Mouse (Mus musculus): ENCODE data around the gene Epn2. TPM values are rescaled to one million over a fixed set of nuclear protein-coding genes. Genes with fewer than 3 reads are reported as not detected.
A peak's percentile ranks its signal among the peaks of the same experiment; 100 is the strongest.

Gene Epn2
- total RNA-seq, 2 experiments from 2014 or later: 162 to 170 TPM

DNA sequence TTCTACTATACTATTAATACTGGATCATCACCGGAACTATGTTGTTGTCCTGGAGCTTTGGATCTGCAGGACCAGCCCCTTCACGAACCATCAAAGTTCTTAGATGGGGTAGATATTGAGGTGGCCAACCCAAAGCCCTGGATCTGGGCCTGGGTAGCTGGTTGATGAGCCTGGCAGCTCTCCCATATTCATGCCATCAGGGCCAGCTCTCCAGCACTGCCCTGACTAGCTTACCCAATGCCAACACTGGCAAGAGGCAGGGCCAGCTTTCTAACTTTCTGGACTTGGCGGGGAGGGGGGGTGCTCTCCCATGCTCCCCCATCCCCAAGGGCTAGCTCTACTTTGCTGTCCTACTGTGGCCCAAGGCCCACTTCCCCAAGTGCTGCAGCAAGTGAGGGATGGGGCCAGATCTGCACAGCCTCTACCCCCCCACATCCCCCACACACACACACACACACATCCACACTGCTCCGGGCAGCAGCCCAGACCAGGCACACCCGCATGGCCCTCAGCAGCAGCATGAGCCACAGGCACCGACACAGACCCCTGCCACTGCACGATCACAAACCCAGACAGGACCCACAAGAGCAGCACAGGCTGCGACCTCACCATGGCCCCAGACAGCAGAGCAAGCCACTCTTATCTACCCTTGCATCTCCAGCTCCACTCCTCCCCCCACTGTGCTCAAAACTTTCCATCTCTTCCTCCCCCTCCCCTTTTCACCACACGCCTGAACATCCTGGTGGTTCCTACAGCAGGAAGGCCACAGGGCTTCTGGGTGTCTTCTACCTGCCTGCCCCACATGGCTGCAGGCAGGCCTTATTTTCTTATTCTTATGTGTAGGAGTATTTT, 98.0 kb downstream of the Epn2 start:
- no peak overlapping the region for H3K27ac ChIP-seq
- TF ChIP-seq CTCF (conservative IDR thresholded peaks at IDR 0.05): no peak
- no peak for DNase-seq (ENCODE audit: low spot score in 2 of 2)
- no peak overlapping the region for H3K4me3 ChIP-seq

- no peak for DNase-seq (ENCODE audit: low spot score in 2 of 2)
- H3K27ac ChIP-seq: peak overlapping the region; percentile 77; the same call in 1 of the 2 replicates
- no peak overlapping the region for H3K4me3 ChIP-seq
- no peak for TF ChIP-seq CTCF (conservative IDR thresholded peaks at IDR 0.05)
Observed at GRCm38 (mm10) chr11:61478788-61479187, 100.7 kb downstream of the Epn2 start.

DNA sequence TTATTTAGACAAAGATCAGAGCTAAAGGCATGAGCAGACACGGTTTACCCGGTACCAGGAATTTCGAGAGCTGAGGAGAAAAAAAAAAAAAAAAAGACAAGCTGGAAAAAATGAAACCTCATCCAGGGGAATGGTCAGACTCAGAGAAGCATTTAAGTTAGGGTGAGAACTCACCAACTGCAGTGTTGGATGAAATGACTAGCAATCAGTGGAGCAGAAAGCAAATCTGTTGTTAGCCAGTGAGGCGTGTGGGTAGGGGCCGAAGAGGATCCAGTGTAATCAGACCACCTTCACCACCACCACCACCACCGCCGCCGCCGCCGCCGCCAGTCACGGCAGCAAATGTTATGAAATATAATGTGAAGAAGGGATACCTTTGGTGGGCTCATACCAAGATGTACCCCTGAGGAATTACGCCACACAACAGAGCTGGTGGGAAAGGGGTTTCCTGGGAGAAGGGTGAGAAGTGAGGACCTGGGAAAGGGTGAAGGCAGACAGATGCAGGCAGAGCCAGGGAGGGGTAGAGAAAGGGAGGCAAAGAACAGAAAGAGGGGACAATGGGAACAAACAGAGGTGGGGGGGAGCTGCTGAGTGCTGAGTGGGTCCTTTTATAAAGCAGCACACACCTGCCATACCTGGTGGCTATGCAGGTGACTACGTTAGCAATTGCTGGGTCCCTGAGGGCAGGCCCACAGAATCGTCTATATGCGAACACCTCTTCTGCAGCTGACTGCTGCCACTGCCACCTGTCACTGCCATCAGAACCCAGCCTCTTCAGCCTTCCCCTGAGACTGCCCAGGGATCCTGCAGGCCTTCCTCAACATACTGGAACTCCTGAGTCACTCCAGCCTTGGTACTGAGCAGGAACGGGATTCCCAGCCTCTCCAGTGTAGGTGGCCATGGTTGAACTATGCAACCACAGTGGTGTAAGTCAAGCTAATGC, 101.7 kb downstream of the Epn2 start:
- DNase-seq (ENCODE audit: low spot score in 2 of 2): no peak
- H3K27ac ChIP-seq: peak overlapping the region; percentile 77
- no peak for TF ChIP-seq CTCF (conservative IDR thresholded peaks at IDR 0.05)
- H3K4me3 ChIP-seq: peak overlapping the region; percentile 46

DNA sequence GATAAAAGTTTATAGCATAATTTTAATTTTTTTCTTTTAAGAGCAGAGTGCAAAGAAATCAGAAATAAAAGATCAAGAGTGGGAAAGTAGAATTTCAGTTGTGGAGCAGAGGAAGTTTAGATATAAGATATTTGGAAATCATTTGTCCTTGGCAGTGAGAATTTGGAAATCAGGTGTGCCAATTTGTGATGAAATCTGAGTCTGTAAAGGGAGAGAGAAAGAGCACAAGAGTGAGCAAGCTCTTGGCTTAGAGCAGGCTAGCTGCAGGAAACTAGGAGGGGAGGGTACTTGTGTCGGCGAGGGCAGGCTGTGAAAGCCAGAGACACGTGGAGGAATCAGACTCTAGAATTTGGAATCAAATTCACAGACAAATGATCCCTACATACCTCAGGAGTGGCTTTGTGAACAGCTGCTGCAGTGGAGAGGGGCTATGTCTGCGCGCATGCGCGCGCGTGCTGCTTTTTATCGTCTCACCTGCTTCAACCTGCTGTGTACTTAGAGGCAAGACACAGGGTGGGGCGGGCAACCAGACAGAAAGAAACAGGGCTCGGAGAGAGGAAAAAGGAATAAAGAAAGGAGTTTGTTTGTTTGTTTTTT, 102.6 kb downstream of the Epn2 start:
- no peak for DNase-seq (ENCODE audit: low spot score in 2 of 2)
- no peak for TF ChIP-seq CTCF (conservative IDR thresholded peaks at IDR 0.05)
- peak overlapping the region; percentile 46 for H3K4me3 ChIP-seq
- H3K27ac ChIP-seq: peak overlapping the region; percentile 77

GRCm38 (mm10) chr11:61473630-61474029, 105.9 kb downstream of the Epn2 start:
- Histone ChIP-seq H3K4me3 (no peak overlapping the region), H3K27ac (no peak overlapping the region)
- no peak for DNase-seq (ENCODE audit: low spot score in 2 of 2)
- no peak for TF ChIP-seq CTCF (conservative IDR thresholded peaks at IDR 0.05)

DNA sequence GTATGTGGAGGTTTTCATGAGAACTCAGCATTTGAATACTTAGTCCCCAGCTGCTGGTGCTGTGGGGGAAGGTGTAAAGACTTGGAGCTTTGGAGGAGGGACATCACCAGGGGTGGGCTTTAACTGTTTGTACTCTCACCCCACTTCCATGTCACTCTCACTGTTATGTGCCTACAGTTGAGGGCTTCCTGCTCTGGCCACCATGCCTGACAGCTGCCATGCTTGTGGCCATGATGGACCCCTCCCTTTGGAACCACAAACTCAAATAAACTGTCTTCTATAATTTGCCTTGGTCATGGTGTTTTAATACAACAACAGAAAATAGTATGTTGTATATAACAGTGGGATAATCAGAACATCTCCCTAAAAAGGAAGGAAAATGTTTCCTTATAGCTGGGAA, 108.6 kb downstream of the Epn2 start:
- no peak overlapping the region for H3K4me3 ChIP-seq
- H3K27ac ChIP-seq: no peak overlapping the region
- DNase-seq (ENCODE audit: low spot score in 2 of 2): no peak
- no peak for TF ChIP-seq CTCF (conservative IDR thresholded peaks at IDR 0.05)

DNA sequence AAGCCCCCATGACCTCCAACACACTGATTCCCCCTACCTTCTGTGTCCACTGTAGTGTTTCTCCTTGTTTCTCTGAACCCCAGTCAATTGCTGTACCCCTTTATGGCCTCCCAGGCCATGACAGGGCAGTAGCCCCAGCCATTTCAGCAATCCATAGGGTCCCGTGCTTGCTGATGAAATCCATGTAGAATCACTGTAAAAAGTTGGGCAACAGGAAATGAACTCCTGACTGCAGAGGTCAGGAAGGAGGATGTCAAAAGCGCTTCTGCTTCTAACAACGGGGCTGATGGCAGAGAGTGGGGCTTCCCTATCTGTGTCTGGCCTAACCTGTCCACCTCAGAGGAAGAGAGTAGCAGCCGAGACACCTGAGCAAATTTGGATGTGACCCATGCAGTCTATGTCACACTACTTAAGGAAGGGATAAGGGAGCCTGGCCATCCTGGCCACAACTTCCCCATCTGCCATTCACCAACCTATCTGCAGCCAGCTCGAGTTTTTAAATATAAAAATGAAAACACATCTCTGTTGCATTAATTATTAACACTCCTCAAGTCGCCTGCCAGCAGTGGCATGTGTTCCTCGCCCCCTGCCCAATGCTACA, 110.1 kb downstream of the Epn2 start:
- no peak for TF ChIP-seq CTCF (conservative IDR thresholded peaks at IDR 0.05)
- no peak overlapping the region for H3K27ac ChIP-seq
- H3K4me3 ChIP-seq: no peak overlapping the region
- no peak for DNase-seq (ENCODE audit: low spot score in 2 of 2)

DNA sequence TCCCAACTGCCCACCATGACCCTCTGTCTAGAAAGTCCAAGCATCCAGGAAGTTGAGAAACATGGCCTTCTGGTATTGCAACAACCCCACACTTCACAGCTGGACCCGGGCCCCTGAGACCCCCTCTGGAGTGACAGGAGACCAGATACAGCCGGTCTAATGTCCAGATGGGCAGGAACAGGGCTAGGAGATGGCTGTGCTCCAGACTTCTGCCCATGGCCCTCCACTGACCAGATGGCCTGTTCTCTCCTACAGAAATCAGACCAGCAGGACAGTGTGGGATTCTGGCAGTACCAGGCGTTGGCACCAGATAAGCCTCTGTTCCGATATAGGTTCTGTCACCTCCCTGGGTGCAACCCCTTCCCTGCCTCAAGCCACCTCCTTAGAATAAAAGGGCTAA, 111.0 kb downstream of the Epn2 start:
- no peak for TF ChIP-seq CTCF (conservative IDR thresholded peaks at IDR 0.05)
- no peak for DNase-seq (ENCODE audit: low spot score in 2 of 2)
- H3K27ac ChIP-seq: no peak overlapping the region
- no peak overlapping the region for H3K4me3 ChIP-seq

Other genes with a start within 250 kb of the Epn2 start
- not detected for gene Slc47a2, start 236.8 kb downstream of the Epn2 start, total RNA-seq (2021)
- 1 to 10 TPM; 1.7 to 2.3 TPM for gene Slc47a1, start 201.3 kb downstream of the Epn2 start, total RNA-seq (2021)
- gene Rnf112, start 125.6 kb downstream of the Epn2 start, total RNA-seq (2021): 100 to 1,000 TPM; 543 to 554 TPM
- gene Mfap4, start 94.3 kb downstream of the Epn2 start, total RNA-seq (2021): 1 to 10 TPM; 4.8 to 5.0 TPM
- gene Mapk7, start 85.3 kb downstream of the Epn2 start, total RNA-seq (2021): 10 to 100 TPM; 26.2 to 28.5 TPM
- gene B9d1, start 74.5 kb downstream of the Epn2 start, total RNA-seq (2021): 10 to 100 TPM; 47.4 to 47.9 TPM
- gene Grap, start 73.6 kb upstream of the Epn2 start, total RNA-seq (2021): 1 to 10 TPM; 4.1 to 4.4 TPM
- gene Fam83g, start 104.4 kb upstream of the Epn2 start, total RNA-seq (2021): not detected
- gene Slc5a10, start 141.1 kb upstream of the Epn2 start, total RNA-seq (2021): under 1 TPM; 0.31 to 0.47 TPM
- gene Prpsap2, start 182.4 kb upstream of the Epn2 start, total RNA-seq (2021): 10 to 100 TPM; 50.8 to 51.0 TPM

Measured in layer of hippocampus, adult 2 months (tissue).